Mouse (Mus musculus): ENCODE results near the gene Pafah2.

- TF ChIP-seq CTCF (IDR thresholded peaks at IDR 0.05; ENCODE audit: extremely low read depth, insufficient read depth, low read length) (no peak), POLR2A (IDR thresholded peaks at IDR 0.05; ENCODE audit: extremely low read depth, insufficient read depth, low read length) (no peak)
These were observed 72.6 kb downstream of the Pafah2 start for GRCm38 (mm10) chr4:134468578-134469266.
